Mouse (Mus musculus): ENCODE measurements around the gene Olfr1195. TPM values are rescaled to one million over a fixed set of nuclear protein-coding genes. Genes with fewer than 3 reads are reported as not detected.

The Olfr1195 gene
- polyA plus RNA-seq (2017; shearing (Covaris generic)), result not detected

DNA sequence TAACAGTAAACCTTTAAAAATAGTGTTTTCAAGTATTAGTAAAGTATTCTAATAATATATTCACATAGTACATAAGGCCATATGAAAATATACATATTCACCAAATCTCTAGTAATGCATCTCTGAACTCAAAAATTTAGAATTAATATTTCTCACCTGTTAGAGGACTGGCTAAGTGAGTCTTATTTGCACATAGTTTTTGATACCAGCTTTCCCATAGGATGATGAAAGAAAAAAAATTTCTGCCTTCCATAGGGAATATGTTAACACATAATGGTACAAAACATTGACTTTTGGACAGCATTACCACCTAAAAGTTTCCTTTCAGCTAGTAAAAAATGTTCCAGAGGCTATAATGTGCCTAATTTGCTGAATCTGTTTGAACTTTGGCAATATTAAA lies at the start of gene Olfr1195:
Olfr1195 (minus strand) TSS at position 101 of the 400 bp plus-strand sequence.

DNA sequence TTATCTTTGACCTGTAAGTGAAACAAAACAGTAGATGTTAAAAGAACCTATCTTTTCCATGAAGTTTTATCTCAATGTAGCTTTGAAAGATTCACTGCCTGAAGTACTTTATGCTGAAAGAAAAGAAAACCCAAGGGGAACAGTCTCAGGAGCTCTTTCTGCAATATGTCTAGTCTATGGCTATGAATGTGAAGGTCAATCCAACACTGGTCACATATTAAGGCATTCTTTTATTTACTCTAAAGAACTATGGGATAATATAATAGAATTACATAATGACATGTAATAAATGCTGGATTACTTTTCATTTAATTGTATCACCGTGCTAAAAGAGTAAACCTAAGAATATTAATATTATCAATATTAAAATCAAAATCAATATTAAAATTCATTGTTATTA lies 43.3 kb upstream of the Olfr1195 start, which contains the start of gene Olfr1197:
Olfr1197 (minus strand) TSS at position 101 of the 400 bp plus-strand sequence.

DNA sequence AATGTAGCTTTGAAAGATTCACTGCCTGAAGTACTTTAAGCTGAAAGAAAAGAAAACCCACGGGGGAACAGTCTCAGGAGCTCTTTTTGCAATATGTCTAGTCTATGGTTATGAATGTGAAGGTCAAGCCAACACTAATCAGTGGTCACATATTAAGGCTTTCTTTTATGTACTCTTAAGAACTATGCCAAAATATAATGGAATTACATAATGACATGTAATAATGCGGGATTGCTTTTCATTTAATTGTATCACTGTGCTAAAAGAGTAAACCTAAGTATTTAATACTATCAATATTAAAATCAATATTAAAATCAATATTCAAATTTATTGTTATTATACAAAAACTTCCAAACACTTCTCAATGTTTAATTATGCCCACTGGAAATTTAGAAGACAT lies 15.5 kb upstream of the Olfr1195 start, which contains the start of gene Olfr1196:
Olfr1196 (minus strand) TSS at position 101 of the 400 bp plus-strand sequence.

DNA sequence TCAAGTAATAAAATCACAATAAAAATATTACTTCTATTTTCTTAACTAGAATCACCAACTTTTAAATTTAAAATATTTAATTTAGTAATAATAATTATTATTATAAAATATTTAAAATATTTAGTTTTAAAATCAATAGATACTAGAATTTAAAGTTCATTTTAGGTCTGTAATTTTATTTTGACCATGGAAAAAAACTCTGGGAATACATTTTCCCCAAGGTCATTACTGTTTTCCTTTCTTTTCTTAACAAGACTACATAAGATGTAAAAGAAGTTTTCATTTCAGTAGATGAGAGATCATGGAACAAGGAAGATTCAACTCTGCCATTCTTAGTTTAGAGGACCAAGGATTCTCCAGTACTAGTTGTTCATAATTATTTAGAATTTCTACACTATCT lies 13.7 kb downstream of the Olfr1195 start, which contains the start of gene Olfr1193:
Olfr1193 (plus strand) TSS at position 301 of the 400 bp plus-strand sequence.

DNA sequence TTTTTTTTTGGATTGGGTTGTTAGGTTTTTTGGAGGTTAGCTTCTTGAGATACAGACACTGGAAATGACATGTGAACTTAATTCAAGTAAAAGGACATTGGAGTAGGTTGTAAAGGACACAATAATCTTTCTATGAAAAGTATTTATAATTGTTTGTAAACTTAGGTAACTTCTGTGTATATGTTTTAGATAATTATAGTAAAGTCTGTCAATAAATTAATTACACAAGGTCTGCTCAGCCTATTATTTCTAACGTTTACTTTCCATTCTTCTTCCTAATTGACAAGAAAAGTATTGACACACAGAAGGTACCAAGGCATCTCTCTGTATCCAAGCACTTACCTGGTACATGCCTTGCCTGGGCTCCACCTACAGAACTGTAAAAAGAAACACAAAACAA lies 40.8 kb downstream of the Olfr1195 start, which contains the start of gene Olfr1192-ps1:
Olfr1192-ps1 (plus strand) TSS at position 301 of the 400 bp plus-strand sequence.

DNA sequence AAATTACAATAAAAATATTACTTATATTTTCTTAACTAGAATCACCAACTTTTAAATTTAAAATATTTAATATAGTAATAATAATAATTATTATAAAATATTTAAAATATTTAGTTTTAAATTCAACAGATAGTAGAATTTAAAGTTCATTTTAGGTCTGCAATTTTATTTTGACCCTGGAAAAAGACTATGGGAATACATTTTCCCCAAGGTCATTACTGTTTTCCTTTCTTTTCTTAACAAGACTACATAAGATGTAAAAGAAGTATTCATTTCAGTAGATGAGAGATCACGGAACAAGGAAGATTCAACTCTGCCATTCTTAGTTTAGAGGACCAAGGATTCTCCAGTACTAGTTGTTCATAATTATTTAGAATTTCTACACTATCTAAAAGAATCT lies 48.7 kb downstream of the Olfr1195 start, which contains the start of gene Olfr1191-ps1:
Olfr1191-ps1 (plus strand) TSS at position 301 of the 400 bp plus-strand sequence.

Other genes starting within 250 kb of the Olfr1195 start
- gene Gm13757, start 240.1 kb downstream of the Olfr1195 start, polyA plus RNA-seq (2017; shearing (Covaris generic)), result not detected
- not detected for gene Olfr1183, start 234.3 kb downstream of the Olfr1195 start, polyA plus RNA-seq (2017; shearing (Covaris generic))
- gene Olfr1184, start 205.6 kb downstream of the Olfr1195 start, polyA plus RNA-seq (2017; shearing (Covaris generic)), result not detected
- gene Olfr1185-ps1, start 195.9 kb downstream of the Olfr1195 start, polyA plus RNA-seq (2017; shearing (Covaris generic)), result not detected
- gene Olfr1186, start 170.6 kb downstream of the Olfr1195 start, polyA plus RNA-seq (2017; shearing (Covaris generic)), result not detected
- not detected for gene Olfr1188, start 132.3 kb downstream of the Olfr1195 start, polyA plus RNA-seq (2017; shearing (Covaris generic))
- not detected for gene Olfr1189, start 102.7 kb downstream of the Olfr1195 start, polyA plus RNA-seq (2017; shearing (Covaris generic))
- not detected for gene Olfr1191-ps1, start 48.6 kb downstream of the Olfr1195 start, polyA plus RNA-seq (2017; shearing (Covaris generic))
- not detected for gene Olfr1192-ps1, start 40.7 kb downstream of the Olfr1195 start, polyA plus RNA-seq (2017; shearing (Covaris generic))
- gene Olfr1193, start 13.6 kb downstream of the Olfr1195 start, polyA plus RNA-seq (2017; shearing (Covaris generic)), result not detected
- gene Olfr1196, start 15.4 kb upstream of the Olfr1195 start, polyA plus RNA-seq (2017; shearing (Covaris generic)), result not detected
- not detected for gene Olfr1197, start 43.2 kb upstream of the Olfr1195 start, polyA plus RNA-seq (2017; shearing (Covaris generic))
- 0.16 TPM for gene Olfr1198, start 62.2 kb upstream of the Olfr1195 start, polyA plus RNA-seq (2017; shearing (Covaris generic))
- not detected for gene Olfr1199, start 71.3 kb upstream of the Olfr1195 start, polyA plus RNA-seq (2017; shearing (Covaris generic))
- gene Olfr1200, start 81.3 kb upstream of the Olfr1195 start, polyA plus RNA-seq (2017; shearing (Covaris generic)), result not detected
- not detected for gene Olfr1201, start 103.8 kb upstream of the Olfr1195 start, polyA plus RNA-seq (2017; shearing (Covaris generic))
- not detected for gene Olfr1202, start 125.3 kb upstream of the Olfr1195 start, polyA plus RNA-seq (2017; shearing (Covaris generic))
- gene Olfr1205, start 140.6 kb upstream of the Olfr1195 start, polyA plus RNA-seq (2017; shearing (Covaris generic)), result not detected
- not detected for gene Olfr1204, start 160.1 kb upstream of the Olfr1195 start, polyA plus RNA-seq (2017; shearing (Covaris generic))
- not detected for gene Olfr1206, start 174.0 kb upstream of the Olfr1195 start, polyA plus RNA-seq (2017; shearing (Covaris generic))
- gene Olfr1208, start 213.1 kb upstream of the Olfr1195 start, polyA plus RNA-seq (2017; shearing (Covaris generic)), result not detected
- gene Olfr1209, start 226.0 kb upstream of the Olfr1195 start, polyA plus RNA-seq (2017; shearing (Covaris generic)), result not detected
- not detected for gene Olfr1211, start 248.9 kb upstream of the Olfr1195 start, polyA plus RNA-seq (2017; shearing (Covaris generic))